Mouse (Mus musculus): Measurements from ENCODE around the gene Mtch2.
"Not testable (repeated sequence)": the region's sequence is repeated elsewhere in the genome, so short reads cannot be mapped to it uniquely, and the experiment has no call there.

The Mtch2 gene

DNA sequence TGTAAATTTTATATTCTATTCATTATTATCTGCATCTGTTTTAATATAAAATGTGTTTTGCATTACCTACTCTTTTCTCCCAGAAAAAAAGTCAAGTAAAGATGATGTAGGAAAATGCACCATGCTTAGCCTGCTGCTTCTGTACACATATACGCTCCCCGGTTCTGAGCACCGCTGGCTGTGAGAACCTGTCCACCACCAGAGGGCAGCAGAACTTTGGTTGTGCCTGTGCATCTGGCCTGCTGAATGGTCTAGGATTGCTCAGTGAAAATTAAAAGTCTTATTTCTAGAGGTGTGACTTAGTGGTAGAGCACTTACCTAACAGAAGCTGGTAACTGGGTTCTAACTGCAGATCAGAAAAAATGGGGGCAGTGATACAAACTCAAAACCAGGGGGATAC, 19.6 kb downstream of the Mtch2 start:
- DNase-seq: peak; percentile 45 to 78

DNA sequence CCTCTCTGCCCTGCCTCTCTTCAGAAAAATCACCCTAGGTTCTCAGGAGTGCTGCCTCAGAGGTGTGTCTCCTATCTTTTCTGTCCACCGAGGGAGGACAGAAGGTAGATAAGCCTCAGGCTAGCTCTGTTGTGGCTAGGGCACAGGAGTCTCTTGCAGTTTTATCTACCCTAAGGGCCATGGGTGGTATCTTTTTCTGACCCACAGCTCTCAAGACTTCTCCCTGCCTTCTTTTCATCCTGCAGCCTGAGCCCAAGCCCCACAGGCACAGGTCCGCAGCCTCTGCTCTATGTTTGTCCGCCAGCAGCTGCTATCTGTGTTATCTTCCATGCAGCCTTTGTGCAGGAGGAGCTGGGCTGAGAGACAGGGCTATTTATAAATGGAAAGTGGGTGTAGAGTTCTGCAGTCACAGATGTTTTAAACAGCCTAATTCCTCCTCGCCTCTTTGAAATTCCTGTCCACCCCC, 23.2 kb downstream of the Mtch2 start:
- no peak for DNase-seq

DNA sequence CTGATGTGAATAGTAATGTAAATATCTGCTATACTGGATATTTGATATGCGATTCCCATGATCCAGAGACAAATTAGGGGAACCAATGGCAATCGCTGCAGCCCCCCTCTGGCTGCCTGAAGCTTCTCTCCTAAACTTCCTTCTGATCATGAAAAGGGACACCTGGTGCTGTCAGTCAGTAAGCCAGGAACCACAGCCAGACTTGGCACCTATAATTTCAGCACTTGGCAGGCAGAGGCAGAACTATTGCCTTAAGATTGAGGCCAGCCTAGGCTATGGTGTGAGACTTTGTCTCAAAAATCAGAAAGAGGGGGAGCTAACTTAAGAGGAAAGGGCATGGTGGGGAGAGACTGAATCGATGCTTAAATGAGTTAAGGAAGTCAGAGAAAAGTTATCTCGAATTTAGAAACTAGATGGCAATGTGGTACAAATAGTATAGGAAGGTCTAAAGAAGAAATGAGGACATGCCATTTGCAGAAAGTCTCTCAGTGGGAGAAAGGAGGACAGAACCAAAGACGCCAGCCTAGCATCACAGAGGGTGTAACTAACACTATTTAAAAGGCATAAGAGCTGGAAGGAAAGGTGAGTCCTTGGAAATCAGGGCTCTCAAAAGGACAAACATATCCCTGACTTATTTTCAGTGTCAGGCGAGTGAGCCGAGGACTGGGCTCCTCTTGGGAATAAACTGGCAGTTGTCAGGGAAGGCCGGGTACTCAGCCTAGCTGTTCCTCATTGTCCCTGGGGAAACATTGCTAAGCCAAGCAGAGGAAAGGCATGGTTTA, 24.4 kb downstream of the Mtch2 start:
- no peak for DNase-seq

DNA sequence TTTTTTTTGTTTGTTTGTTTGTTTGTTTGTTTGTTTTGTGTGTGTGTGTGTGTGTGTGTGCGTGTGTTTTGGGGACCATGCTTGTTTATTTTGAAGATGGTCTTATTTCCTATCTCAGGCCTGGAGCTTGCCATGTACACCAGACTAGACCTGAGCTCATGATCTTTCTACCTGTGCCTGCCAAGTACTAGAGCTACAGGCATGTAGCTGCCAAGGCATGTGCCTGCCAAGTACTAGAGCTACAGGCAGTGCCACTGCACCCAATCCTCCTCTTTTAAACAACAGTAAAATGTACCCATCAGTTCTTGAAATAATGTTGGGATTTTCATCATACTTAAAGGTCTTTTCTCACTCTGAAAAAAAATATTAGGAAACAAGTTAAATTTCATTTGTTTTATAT, 27.1 kb downstream of the Mtch2 start:
- DNase-seq: no peak

DNA sequence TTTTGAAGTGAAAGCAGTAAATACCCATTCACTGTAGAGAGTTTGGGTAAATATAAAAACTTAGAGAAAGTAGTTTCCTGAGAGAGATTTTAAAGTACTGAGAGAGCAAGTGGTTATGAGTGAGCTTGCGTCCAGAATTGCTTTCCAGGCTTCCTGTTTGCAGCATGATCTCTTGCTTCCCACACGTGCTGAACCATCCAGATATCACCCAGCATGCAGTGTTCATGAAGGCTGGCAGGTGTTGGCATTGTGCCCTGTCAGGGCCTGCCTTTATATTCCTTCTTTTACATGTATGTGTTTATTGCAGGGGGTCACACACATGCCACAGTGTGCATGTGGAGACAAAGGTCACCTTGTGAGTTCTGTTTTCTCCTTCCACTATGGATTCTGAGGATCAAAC, 28.3 kb downstream of the Mtch2 start:
- no peak for DNase-seq

DNA sequence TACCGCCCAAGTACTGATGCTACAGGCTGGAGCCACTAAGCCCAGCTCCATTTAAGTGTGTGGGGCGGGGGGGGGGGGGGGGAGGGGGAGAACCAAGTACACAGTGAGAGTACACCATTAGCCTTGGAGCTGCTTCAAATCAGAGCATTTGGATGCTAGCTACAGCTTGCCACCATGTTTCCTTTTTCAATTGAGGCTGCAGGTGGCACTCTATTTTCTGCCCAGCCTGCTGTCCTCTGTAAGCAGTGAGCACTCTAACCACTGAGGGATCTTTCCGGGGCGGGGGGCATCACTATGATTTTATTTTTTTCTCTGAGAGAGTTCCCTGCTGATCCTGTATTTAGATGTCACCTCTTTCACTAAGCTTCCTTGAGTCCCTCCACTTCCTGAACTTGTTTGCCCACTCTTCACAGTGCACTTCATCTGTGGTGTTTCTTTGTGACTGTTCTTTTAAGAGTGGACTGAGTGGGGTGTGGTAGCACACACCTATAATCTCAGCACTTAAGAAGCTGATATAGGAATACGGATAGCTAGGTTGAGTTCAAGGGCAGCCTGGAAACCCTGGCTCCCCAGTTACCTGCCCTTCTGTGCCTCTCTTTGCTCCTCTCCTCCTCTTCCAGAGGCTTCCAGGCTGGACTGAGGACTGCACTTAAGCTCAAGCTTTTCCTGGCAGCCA, 30.8 kb downstream of the Mtch2 start:
- no peak for DNase-seq

DNA sequence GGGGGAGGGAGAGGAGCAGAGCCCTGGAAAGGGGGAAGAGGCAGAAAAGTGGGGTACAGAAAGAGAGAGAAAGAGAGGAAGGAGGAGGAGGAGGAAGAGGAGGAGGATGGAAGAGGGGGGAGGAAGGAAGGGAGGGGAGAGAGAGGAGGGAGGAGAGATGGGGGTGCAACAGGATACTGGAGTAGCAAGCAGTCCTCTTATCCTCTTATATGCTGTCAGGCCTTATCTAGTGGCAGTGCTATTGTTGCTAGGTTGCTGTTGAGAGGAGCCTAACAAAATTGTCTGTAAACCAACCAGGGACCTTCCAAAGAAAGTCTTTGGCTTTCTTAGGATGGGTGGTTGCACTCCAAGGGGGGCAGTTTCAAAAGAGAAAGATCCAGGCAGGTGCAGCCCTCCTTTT, 32.5 kb downstream of the Mtch2 start:
- DNase-seq: no peak

DNA sequence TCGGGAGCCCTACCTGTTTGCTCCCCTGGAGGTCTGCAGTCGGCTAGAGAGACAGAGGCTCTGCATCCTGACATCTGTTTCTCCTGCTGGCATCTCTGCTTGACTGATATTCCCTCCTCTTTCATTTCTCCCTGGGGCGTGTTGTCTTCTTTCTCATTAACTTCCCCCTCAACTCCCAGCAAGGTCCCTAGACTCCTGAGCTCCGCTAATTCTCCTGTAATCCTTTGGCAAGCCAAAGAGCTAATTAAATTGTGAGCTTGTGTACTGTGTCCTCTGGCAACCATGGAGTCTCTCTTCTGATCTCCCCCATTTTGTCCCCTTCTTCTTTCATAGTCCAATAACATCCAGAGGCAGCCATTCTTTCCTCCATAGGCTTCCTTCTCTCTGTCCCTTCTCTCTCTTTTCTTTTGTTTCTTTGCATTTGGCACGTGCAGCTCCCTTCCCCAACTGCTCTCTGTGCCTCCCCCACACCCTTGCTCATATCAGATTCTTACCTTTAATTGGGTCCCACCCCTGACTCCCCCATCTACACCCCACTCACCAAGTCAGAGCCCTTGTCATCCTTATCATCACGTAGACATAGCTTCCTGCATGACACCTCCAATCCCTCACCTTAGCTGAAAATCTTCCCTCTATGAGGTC, 33.3 kb downstream of the Mtch2 start:
- DNase-seq: no peak

DNA sequence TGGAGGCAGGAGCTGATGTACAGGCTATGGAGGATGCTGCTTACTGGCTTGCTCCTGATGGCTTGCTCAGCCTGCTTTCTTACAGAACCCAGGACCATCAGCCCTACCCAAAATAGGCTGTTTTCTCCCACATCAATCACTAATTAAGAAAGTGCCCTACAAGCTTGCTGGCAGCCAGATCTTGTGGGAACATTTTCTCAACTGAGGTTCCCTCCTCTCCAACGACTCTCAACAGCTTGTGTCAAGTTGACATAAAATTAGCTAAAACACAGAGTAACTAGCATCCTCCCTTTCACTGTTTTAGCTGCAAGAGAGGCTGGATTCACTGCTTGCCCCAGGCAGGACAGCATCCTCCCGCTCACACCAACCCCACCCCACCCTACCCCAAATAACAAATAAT, 34.9 kb downstream of the Mtch2 start:
- no peak for DNase-seq

DNA sequence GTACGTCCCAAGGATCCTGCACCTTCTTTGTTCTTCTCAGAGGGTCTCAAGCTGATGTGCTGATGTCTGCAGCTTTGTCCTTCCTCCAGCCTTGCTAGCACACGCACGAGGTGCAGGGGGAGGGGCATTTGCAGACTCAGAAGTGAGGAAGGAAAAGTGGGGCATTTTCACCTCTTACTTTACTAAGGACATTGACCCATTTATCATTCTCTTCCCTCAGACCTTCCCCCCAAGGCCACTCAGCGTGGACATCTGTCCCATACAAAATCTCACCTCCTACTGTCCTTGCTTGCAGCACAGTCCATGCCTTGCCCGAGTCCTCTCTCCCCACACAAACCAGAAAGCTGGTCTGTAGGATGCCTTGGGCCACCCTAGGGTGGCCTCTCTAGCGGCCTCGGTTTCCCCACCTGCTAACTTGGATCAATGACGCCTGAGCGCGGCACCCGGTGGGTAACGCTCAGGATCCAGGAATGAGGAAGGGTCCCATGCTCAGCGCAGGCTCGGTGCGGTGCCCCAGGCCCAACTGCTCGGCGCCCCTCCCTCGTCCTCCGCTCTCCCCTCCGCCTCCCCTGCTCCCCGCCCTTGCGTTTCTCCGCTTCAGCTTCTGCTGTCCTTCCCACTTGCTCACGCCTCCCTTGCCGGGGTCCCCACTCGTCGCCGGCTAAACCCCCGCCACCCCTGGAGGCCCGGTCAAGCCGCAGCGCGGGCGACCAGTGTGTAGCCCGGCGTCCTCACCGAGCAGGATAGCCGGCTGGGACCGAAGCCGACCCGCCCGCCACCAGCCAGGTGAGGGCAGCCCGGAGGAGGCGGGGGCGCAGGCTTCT, 38.5 kb downstream of the Mtch2 start, which contains the start of gene C1qtnf4:
TSS of gene C1qtnf4 (plus strand) at position 643 of the 824 bp plus-strand sequence.
- no peak for DNase-seq

DNA sequence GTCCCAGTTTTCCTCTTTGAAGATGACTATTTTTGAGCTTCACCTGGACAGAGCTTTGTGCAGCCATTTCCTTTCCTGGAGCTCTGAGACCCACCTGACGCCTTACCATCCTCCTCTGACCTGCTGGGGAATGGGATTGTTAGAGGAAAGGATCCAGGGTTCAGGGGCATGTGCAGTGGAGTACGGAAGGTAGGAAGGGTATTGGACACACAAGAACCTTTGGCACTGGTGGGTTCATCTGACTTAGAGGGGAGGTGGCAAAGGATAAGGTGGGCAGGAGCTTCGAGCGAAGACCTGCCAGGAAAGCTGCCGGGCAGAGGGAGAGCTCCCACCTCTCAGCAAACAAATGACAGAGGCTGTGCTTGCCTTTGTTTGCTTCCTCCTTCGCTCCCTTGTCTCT, 39.5 kb downstream of the Mtch2 start:
- DNase-seq: no peak

DNA sequence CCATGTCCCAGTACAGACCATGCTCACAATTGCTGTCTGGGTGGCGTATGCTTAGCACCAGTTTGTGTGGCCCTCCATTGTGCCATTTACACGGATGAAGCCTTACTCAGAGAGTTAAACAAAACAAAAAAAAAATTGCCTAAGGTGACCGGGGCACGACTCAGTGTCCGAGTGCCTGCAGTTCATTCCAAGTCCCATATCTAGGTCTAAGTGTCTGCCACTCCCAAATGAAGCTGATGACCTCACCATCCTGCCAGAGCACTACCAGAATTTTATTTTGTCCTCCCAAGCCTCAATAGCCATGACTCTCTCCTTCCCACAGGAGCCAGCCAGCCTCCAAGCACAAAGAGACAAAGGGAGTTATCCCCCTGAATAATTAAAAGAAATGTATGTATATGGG, 40.7 kb downstream of the Mtch2 start:
- DNase-seq: no peak

DNA sequence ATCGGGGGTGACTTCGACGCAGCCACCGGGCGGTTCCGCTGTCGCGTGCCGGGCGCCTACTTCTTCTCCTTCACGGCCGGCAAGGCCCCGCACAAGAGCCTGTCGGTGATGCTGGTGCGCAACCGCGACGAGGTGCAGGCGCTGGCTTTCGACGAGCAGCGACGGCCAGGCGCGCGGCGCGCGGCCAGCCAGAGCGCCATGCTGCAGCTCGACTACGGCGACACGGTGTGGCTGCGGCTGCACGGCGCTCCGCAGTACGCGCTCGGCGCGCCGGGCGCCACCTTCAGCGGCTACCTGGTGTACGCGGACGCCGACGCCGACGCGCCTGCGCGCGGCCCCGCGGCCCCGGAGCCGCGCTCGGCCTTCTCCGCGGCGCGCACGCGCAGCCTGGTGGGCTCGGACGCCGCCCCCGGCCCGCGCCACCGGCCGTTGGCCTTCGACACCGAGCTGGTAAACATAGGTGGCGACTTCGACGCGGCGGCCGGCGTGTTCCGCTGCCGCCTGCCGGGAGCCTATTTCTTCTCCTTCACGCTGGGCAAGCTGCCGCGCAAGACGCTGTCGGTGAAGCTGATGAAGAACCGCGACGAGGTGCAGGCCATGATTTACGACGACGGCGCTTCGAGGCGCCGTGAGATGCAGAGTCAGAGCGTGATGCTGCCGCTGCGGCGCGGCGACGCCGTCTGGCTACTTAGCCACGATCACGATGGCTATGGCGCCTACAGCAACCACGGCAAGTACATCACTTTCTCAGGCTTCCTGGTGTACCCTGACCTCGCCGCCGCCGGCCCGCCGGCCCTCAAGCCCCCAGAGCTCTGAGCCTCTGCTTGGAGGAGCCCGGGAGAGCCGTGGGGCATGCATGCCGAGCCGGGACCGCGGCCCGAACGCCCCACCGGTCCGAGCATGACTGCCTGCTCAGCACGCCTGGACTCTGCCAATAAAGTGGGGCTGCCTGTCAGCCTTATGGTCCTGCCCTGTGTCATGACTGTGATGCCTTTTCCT, 42.9 kb downstream of the Mtch2 start:
- peak; percentile 29 to 48 for DNase-seq

DNA sequence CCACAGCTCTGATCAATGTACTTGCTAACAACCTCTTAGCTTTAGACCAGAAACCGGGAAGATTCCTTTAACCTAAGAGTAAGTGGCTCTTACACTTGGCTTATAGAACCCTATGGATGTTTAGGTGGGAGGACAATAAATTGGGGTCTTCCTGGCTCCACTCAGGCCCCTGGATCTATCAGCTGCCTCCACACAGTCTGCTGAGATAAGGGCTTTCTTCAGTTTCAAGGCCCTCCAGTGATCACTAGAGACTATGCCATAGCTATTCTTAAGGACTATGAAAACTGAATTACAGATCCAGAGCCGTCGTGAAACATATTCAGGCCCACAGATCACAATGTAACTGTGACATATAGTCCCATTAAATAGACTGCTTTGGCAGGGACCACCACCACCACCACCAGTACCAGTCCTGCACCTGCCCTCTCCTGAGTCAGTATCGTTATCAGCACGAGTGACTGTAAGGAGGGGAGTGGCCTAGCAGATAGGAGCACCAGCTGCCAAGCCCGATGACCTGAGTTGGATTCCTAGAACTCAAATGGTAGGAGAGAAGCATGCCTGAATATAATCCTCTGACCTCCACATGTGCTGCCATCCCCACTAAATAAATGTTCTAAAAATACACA, 46.8 kb downstream of the Mtch2 start:
- DNase-seq: no peak

DNA sequence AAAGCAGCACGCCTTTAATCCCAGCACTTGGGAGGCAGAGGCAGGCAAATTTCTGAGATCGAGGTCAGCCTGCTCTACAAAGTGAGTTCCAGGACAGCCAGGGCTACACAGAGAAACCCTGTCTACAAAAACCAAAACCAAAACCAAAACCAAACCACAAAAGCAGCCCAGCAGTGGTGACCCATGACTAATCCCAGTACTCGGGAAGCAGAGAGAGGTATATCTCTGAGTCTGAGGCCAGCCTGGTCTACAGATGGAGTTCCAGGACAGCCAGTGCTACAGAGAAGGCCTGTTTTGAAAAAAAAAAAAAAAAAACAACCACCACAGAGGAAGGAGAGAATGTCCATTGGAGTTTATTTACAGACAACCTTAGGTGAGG, 47.3 kb downstream of the Mtch2 start:
- not testable (repeated sequence) for DNase-seq

DNA sequence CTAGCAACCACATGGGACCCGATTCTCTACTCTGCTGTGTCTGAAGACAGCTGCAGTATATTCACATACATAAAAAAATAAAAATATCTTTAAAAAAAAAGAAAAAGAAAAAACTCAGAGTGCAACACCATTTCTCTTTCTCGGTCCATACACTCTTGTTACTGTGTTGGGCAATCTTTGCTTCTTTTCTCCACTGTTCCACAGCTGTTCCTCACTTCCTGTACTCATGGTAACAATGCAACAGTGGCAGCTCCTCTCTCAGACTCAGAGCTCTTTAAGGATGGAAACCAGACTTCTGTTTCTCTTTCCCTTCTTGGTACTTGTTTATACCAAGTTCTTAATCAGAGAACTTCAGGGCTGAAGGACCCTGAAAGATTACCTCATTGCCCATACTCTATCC, 56.4 kb downstream of the Mtch2 start:
- no peak for DNase-seq

DNA sequence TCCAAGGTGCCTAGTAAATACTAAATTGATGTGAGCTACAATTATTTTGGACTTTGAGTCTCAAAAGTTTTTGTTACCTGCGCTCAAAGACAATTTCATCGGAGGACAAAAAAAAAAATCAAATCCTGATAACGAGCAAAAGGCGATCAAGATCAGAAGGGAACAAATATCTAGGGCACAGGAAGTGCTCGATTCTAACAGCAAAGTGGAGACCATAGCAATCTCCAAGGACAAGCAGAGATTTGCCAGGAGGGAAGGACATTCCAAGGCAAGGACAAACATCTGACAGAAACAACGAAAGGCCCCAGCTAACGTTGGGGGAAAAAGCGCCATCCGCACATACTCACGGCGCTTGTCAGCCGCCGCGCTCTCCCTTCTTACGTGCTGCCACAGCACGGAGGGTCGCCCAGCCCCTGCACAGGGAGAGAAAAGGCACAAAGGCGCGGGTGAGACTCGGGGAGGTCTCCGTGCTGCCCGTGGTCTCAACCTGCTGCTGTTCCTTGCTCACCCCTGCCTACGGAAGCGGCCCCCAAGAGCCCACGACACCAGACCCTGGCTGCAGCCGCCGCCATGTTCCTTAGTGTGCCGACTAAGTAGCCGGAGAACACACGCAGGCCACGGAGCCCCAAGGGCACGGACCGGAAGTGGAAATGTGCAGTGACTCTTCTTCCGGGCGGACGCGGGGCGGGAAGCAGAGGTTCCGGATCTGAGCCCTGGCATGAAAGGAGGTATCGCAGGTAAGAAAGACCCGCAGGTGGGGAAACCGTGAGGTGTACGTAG, 57.3 kb downstream of the Mtch2 start, which contains the start of the genes Kbtbd4 and Ndufs3:
TSS of gene Kbtbd4 (plus strand) at position 665 of the 780 bp plus-strand sequence.
TSS of gene Ndufs3 (minus strand) at position 752 of the 780 bp plus-strand sequence.
- peak; percentile 74 to 86 for DNase-seq

DNA sequence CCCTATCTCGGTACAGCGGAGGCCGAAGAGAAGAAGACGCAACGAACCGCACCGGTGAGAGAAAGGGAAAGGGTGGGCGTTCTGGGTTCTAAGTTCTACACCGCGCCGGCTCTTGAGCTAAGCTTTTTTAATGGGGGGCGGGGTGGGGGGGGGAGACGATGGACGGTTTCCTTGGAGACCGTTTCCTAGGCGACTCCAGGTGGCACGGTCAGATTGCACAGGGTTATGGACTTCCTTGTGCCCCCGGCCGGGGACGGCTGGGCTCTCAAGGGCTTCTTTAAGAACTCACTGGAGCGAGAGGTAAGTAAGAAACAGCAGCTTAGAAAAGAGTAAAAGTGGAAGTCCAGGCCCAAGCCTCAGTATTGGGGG, 57.9 kb downstream of the Mtch2 start:
- no peak for DNase-seq

DNA sequence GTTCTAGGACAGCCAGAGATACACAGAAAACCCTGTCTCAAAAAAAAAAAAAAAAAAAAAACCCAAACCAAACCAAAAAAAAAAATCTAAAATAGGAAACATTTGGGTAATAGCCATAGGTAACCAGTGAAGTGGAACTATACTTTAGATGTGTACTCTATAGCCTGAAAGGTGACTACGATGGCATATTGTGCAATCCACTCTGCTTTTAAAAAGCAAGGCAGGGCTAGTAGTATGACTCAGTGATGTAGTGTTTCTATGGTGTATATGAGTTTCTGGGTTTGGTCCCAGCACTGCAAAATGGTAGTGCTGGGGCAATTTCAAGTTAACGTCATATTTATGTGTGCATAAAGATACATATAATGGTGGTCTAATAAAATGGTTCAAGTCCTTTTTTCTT, 59.8 kb downstream of the Mtch2 start:
- DNase-seq: no peak

DNA sequence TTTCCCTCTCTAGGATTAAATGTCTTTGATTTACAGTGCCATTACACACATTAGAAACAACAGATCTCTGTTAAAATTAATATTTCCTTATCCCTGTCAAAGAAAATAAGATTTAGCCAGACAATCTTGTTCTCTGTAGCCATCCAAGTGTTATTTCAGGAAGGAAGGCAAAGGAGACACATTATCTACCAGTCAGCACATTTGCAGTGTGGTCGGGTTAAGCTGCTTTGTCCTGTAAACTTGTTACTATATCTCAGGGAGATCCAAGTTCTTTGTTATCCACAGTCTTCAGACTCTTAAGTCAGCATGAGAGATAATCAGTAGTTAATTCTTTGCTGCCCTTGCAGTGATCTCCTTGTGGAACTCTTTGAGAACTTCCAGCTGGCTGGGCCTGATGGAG, 63.9 kb downstream of the Mtch2 start:
- DNase-seq: no peak

Measured in spleen, adult 18-20 months (tissue).